Mouse (Mus musculus) thymus, postnatal 4 days (tissue): ENCODE measurements around the gene Zc3h14.

Source experiments
- DNase-seq: peaks from one replicate; pipeline ENCODE4 v3.0.0; 2021

Gene Zc3h14

DNA sequence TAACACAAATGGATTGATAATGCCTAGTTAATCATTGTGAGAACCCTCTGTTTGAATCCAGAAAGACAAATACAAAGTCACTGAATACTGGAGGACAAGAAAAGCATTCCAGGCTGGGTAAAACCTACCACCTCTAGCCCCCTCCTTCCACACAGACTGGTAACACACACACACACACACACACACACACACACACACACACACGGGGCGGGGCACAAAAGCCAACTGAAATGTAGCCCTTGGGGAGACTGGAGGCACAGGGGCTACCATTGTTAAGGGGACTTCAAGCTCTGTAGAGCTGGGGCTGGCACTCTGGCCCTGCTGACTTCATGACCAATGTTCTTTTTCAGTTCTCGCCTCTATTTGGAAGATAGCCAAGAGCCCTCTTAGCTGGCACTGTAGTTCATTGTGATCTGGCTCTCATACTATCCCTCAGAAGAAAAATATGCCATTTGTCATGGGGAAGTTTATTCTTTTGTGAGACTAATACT is 5.7 kb upstream of the Zc3h14 start:
- no peak for DNase-seq

DNA sequence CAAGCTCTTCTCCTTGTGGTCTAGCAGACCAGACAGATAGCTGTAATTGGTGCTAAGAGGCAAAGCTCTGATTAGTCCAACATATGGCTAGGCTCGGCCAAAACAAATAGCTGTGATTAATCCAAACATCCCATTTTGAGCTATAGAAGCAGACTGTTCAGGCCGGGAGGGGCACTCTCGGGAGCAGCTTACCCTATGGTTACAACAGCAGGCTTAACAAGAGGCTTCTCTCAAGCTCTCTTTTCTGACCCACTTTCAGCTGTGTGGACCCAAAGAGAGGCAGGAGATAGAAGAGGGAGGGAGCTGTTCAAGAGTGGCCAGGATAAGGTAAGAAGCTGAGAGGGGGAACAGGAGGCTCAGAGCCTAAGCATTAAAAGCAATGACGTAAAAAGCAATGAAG is 1.1 kb upstream of the Zc3h14 start:
- no peak for DNase-seq

DNA sequence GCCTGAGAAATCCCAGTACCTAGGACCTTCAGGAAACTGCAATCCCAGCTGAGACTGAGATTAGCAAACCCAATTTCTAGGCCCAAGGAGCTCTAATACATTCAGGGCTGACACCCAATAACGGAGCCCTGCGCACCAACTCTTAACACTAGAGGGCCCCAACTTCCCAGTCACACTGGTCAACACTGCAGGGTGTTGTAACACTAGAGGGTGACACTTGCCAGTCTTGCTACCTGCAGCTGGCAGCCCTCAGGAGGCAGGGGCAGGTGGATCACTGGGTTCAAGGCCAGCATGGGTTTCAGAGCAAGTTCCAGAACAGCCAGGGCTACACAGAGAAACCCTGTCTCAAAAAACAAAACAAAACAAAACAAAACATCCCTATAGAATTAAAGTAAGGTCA is 633 bp upstream of the Zc3h14 start:
- peak; percentile 77 for DNase-seq

DNA sequence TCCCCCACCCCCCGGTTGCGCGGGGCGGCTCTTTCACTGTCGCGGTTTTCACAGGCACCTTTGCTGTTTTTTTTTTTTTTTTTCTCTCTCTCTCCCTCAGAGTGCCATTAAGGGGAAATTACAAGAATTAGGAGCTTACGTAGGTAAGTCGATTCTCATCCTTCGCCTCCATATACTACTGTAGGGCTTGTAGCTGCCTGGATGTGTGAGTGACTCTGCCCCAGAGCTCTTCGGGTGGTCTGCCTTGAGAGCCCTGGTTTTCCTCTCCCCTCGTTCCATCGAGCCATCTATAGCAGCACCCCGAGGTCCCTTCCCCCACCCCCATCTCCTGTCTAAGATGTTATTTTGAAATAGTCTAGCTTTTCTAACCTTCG is 603 bp downstream of the Zc3h14 start:
- DNase-seq: peak; percentile 53

DNA sequence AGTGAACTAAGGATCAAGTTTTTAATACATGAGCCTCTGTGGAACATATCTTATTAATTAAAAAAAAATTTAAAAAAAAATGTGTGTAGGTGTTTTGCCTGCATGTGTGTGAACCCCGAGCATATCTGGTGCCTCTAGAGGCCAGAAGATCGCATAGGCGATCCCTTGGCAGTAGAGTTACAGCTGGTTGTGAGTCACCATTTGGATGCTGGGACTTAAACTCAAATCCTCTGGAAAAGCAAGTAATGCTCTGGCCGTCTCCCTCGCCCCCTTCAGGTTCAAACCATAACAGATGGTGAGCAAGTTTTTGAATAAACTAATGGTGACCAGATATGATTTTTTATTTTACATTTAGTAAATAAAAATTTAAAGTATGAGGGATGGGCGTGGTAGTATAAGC is 10.9 kb downstream of the Zc3h14 start:
- no peak for DNase-seq

DNA sequence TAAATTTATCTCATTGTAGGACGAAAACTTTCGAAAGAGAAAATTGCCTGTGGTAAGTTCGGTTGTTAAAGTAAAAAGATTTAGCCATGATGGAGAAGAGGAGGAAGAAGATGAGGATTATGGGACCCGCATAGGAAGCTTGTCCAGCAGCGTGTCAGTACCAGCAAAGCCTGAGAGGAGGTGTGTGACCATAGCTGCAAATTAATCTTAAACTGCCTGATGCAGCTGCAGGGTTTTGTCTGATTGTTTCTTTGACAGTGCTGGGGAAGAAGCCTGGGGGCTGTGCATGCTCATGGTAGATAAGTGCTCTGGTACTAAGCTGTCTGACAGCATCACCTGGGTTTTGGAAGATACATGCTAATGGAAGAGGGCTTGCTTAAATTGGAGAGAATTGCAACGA is 12.9 kb downstream of the Zc3h14 start:
- DNase-seq: no peak

DNA sequence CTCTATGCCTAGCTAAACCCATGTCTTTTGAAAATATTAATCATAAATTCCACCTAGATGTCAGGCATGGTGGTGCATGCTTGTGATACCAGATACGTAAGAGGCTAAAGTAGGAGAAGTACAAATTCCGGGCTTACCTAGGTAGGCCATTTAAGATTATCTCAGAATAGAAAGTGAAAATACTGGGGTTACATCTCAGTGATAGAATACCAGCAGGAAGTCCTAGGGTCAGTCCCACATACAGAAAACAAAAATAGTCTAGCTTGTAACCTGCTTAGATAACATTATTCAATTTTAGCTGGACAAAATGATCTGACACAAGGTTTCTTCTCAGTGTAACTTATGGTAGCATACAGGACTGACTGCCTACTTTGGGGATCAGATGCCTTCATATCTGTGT is 19.5 kb downstream of the Zc3h14 start:
- no peak for DNase-seq

DNA sequence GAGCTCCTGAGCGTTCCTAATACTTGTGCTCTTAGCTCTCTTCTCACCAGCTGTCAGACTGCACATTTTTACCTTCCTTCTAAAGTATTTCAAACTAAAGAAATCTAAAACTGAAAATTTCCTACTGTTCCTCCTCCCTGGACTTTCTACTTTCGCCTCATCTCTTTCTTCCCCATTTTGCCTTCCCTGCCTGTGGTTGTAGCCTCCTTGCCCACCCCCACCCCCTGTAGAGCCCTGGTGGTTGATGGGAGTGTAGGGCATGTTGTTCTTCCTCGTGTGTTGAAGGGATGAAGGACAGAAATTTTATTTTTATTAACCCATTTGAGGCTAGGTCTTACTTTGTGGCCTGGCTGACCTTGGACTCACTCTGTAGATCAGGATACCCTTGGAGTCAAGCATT is 30.7 kb downstream of the Zc3h14 start:
- no peak for DNase-seq

DNA sequence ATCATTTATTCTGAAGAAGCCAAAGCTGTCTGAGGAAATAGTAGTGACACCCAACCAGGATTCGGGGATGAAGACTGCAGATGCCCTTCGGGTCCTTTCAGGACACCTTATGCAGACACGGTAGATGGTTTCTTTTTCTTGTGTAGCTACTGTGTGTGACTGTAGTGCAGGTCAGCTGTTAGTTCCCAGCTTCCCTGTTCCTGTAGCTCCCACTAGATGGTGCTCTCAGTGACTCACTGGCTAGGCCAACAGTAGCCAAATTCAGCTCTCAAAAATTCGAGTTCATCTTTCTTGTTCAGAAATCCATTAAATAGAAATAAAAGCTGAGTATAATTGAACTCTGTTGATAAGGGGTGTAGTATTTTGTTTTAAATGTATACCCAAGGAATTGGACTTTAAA is 32.4 kb downstream of the Zc3h14 start:
- DNase-seq: peak; percentile 41

DNA sequence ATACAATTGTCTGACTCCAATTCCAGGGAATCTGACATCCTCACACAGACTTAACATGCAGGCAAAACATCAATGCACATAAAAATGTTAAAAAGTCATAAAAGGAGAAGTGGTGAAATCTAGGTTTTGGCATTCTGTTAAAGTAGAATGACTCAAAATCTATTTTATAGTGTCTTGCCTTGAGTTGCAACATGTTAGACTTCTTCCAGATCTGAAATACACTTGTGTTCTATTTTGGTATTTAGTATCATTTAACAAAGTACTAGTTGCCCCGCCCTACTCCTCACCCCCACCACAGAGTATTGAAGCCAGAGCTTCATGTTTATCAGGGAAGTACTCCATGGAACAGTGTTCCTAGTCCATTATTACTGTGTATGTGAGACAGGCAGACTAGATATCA is 37.5 kb downstream of the Zc3h14 start:
- no peak for DNase-seq

DNA sequence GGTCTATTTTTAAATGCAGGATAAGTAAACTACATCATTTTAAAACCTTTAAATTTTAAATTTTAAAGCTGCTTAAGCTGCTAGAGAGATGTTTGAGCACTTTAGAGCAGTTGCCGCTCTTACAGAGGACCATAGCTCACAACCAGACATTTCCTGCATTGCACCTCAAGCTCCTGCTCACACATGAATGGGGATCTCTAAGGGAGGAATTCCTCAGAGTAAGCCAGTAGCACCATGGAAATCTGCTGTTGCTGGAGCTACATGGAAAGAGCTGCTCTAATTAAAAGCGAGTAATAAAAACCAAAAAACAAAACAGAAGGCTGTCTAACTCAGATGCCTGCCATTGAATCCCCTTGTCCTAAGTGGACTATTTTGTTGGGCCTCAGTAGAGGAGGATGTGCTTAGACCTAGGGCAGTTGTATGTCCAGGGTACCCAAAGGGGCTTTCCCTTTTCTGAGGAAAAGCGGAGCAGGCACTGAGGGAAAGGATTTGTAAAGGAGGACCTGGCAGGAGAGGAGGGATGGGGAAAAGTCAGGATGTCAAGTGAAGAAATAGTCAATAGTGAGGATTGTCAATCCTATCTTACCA is 49.1 kb downstream of the Zc3h14 start:
- no peak for DNase-seq

DNA sequence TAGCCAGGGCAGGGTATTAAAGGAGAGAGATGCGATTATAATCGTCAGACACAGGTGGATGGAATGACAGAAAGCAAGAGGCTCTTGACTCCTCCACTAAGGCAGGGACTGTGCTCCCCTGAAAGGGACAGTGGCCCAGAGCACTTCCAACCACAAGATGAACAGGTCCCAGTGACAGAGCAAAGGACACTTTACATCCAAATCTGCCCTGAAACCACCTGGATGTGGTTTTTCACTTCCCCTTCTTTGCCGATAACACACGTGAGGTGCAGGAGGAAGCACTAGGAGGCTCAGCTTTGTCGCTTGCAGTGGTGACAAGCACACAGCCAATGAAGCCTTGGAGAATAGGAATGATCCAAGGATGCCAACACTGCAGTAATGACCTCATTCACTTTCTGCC is 53.6 kb downstream of the Zc3h14 start:
- peak; percentile 39 for DNase-seq

DNA sequence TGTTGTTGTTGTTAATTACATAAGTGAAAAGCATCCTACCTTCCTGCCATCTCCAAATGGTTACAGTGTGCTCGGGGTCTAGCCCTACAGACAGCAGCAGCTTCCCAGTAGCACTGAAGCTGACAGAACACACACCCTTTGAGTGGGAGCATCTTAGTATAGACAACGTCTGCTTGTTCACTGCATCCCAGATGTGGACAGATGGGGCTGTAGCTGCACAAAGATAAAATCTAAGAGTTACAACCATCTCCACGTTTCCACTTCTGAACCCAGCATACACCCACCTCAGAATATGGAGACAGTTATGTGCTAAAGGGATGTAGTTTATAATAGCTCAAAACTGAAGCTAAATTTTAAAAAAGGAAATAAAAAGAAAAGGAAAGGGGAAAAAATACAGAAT is 55.5 kb downstream of the Zc3h14 start:
- no peak for DNase-seq

DNA sequence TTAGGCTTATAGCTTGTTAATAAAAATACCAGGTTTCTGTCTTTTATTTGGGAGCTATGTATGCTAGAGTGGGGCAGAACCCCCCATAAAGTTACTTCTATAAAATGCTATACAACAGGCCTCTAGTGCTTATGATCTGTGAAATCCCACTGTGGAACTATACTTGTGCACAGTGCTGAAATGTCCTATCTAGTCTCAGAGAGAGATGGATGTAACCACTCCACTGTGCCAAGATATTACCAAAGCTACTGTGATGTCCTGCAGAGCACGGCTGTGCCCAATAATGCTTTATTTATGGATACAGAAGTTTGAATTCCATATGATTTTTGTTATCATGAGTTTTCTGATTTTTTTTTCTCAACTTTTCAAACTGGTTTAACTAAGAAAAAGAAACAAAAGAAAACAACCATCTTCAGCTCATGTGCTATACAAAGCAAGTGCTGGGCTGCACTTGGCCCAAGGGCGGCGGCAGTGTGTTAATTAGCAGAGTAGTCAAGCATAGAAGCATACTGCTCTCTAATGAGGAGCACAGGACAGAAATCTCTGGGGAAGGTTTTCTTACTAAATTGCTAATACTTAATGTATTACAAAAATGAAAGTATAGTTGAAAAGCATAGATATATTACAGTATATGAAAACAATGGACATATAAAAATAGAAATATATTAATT is 57.4 kb downstream of the Zc3h14 start:
- no peak for DNase-seq

DNA sequence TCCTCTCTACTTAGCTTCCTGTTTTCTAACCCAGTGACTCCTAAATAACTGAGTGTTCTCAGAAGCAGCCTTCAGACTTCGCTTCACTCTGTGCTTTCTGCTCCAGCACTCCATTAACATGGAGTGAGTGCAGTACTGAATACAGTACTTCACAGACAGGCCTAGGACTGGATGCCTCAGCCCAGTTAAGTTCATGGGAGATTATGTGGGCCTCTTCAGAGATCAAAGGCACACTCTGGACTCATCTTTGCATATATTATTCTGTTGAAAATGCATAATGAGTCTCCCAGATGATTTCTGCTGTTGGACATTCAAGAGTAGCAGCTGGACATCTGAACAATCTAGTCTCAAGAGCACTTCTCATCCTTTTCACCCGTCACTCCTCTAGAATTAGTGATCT is 74.0 kb downstream of the Zc3h14 start:
- no peak for DNase-seq

DNA sequence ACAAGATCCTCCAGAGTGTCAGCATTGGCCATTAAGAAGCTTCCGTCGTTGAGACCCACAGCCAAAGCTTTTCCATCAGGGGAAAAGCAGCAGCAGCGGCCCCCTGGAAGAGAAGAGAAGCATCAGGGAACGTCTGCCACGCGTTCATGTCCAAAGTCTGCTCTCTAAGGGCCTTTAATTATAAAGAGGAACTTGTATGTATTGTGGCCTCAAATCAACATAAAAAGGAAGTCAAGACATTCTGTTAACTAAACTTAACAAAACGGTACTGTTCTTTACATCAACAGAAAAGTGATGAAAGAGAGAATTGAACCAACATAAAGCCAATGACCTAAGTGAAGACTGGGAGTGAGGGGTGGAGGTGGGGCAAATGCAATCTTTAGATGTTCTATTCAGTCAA is 84.4 kb downstream of the Zc3h14 start:
- DNase-seq: no peak

DNA sequence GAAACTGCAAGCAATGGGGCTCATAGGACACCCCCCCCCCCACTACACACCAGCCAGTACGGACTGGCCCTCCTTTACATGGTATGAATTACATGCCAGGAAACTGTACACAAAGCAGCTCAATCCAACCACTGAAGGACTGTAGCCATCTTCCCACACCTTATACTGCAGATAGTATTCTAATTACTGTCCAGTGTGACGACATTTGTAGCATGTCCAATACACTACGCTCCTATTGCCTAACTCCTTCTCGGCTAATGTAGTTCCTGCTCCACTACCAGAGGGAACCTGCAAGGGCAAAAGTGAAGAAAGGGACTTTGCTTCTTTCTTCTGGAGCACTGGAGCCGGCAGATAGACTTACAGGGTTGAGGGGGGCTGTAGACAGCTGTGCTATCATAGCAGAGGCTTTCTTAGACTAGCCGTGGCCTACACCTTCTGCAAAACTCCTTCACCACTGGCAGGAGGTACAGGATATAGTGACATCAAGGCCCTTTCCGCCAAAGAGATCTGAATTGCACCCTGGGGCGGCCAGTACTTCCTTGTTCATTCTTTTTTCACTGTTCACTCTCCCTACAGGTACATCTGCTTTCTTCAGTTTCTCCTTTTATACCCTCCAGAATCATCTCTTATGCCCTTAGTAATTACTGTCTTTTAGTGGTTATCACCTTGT is 86.3 kb downstream of the Zc3h14 start:
- DNase-seq: no peak

DNA sequence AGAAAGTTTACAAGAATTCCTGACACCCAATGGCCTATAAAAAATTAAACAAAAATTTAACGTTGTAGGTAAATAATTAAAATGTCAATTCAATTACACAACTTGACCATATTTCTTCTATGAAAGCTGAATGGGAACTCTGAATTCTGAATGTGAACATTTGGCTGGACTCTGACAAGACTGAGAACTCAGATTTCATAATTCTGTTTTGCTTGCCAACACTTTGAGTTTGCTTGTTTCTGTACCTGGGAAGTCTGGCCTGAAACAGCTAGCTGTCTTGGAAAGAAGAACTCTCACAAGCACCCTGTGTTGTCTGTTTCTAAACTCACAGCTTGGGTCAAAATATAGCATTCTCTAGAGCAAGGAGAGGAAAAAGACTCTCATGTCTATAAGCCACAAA is 87.1 kb downstream of the Zc3h14 start:
- DNase-seq: no peak

DNA sequence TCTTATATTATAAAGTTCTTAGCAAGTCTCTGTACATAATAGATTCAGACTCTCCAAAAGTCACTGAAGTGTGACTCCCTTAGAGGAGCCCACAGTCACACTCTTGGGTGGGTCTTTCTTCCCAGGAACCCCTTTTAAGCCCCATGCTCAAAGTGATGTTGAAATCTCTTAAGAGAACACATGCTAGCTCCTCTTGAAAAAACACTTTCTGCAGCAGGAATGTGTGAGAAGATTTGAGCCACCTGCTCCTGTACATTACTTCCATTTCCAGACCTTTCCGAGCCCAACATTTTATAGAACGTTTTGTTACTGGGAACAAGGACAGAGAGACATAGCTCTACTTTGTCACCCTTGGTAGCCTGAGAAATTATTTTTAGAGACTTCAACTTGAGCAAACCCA is 88.1 kb downstream of the Zc3h14 start:
- no peak for DNase-seq

DNA sequence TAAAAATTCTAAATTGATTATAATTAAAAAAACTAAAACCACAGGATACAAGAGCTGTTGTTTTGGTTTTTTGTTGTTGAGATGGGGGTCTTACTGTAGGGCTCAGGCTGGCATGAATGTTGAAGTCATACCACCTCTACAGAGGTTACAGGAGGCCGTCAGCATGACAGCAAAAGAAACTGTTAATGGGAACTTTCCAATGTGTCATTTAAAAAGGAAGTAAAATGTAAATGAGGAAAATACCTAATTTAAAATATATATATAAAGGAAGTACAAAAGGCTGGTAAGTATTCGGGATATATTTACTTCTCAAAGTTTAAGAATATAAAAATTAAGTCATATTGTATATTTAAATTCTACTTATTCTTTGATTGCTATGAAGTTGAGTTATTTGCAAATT is 88.7 kb downstream of the Zc3h14 start:
- DNase-seq: no peak
